Mouse (Mus musculus) E14TG2a.4 (cell line): ENCODE measurements around the gene Prex1.

Experiments
- CTCF ChIP-seq: conservative IDR thresholded peaks from 2 replicates; pipeline ENCODE4 v1.5.1; 2014; ENCODE audit warnings: low read length
- NANOG ChIP-seq: IDR thresholded peaks from 2 replicates; pipeline ENCODE4 v1.6.1; 2014; ENCODE audit warnings: borderline replicate concordance, low read length, mixed read lengths
- POU5F1 ChIP-seq: IDR thresholded peaks from 2 replicates; pipeline ENCODE4 v1.6.1; 2014; ENCODE audit warnings: low read length, borderline replicate concordance

- TF ChIP-seq CTCF (no peak), NANOG (no peak), POU5F1 (no peak)
Observed at GRCm38 (mm10) chr2:166665244-166665922, 48.2 kb downstream of the Prex1 start.
